Mouse (Mus musculus) T-cell, adult 66 days (primary cell): ENCODE data around the gene Iglon5. TPM values are rescaled to one million over a fixed set of nuclear protein-coding genes. Genes with fewer than 3 reads are reported as not detected.

Source experiments
- total RNA-seq, 2 experiments: library from RNA; stranded (reverse); gene quantifications; 3 replicates in 1 of 2; 4 replicates in 1 of 2; pipeline ENCODE4 v1.2.4; 2023

The Iglon5 gene
- total RNA-seq, result not detected

GRCm38 (mm10) chr7:43489631-43490125, at the start of gene Iglon5:
Gene Iglon5 (minus strand): TSS chr7:43490075.

GRCm38 (mm10) chr7:43462851-43463250, 27.0 kb downstream of the Iglon5 start, which contains the start of gene Vsig10l:
Gene Vsig10l (plus strand): TSS chr7:43463151.

GRCm38 (mm10) chr7:43443917-43444293, 46.0 kb downstream of the Iglon5 start, which contains the start of the genes Etfb and Gm45233:
Gene Etfb (plus strand): TSS chr7:43444083.
Gene Gm45233 (plus strand): TSS chr7:43444128.

GRCm38 (mm10) chr7:43440482-43440881, 49.4 kb downstream of the Iglon5 start, which contains the start of gene Cldnd2:
Gene Cldnd2 (plus strand): TSS chr7:43440782.

GRCm38 (mm10) chr7:43436341-43437255, 53.3 kb downstream of the Iglon5 start, which contains the start of gene Nkg7:
Gene Nkg7 (plus strand): TSS chr7:43437073.

GRCm38 (mm10) chr7:43427406-43427805, 62.5 kb downstream of the Iglon5 start, which contains the start of gene Lim2:
Gene Lim2 (plus strand): TSS chr7:43427670.

Other genes with a start within 250 kb of the Iglon5 start
- gene Zfp715, start 176.8 kb downstream of the Iglon5 start, total RNA-seq, result 10 to 100 TPM; 29.2 to 29.4 TPM
- under 1 TPM in 1 of 2 experiments, not detected in 1; 0.26 TPM for gene Siglecf, start 138.7 kb downstream of the Iglon5 start, total RNA-seq
- 1 to 10 TPM; 1.7 to 1.8 TPM for gene Siglecg, start 81.9 kb downstream of the Iglon5 start, total RNA-seq
- not detected for gene Lim2, start 62.4 kb downstream of the Iglon5 start, total RNA-seq
- gene Nkg7, start 53.0 kb downstream of the Iglon5 start, total RNA-seq, result 100 to 1,000 TPM; 158 to 182 TPM
- gene Cldnd2, start 49.3 kb downstream of the Iglon5 start, total RNA-seq, result under 1 TPM in 1 of 2 experiments, not detected in 1; 0.90 TPM
- 10 to 100 TPM; 27.9 to 44.7 TPM for gene Etfb, start 46.0 kb downstream of the Iglon5 start, total RNA-seq
- gene Gm45233, start 45.9 kb downstream of the Iglon5 start, total RNA-seq, result not detected
- 1 to 10 TPM in 1 of 2 experiments, under 1 TPM in 1; 0.36 to 1.1 TPM for gene Vsig10l, start 26.9 kb downstream of the Iglon5 start, total RNA-seq
- not detected for gene 4931406B18Rik, start 15.9 kb upstream of the Iglon5 start, total RNA-seq
- 1 to 10 TPM in 1 of 2 experiments, under 1 TPM in 1; 0.96 to 1.0 TPM for gene Cd33, start 54.4 kb upstream of the Iglon5 start, total RNA-seq
- gene Zfp658, start 72.2 kb upstream of the Iglon5 start, total RNA-seq, result 1 to 10 TPM; 8.2 TPM
- gene Zfp719, start 89.5 kb upstream of the Iglon5 start, total RNA-seq, result 10 to 100 TPM in 1 of 2 experiments, 1 to 10 TPM in 1; 9.2 to 18.9 TPM
- not detected for gene Zfp819, start 117.1 kb upstream of the Iglon5 start, total RNA-seq
- not detected for gene Ceacam18, start 144.6 kb upstream of the Iglon5 start, total RNA-seq
- gene Siglece, start 170.1 kb upstream of the Iglon5 start, total RNA-seq, result 1 to 10 TPM; 1.3 to 2.4 TPM
- 10 to 100 TPM in 1 of 2 experiments, 1 to 10 TPM in 1; 9.6 to 10.0 TPM for gene Ctu1, start 181.9 kb upstream of the Iglon5 start, total RNA-seq
- not detected for gene Klk14, start 200.3 kb upstream of the Iglon5 start, total RNA-seq
- gene Klk13, start 222.5 kb upstream of the Iglon5 start, total RNA-seq, result not detected